Mouse (Mus musculus) mesoderm, embryonic 11.5 days (tissue): Measurements from ENCODE around the gene Acod1.

Experiments
- DNase-seq: peaks from one replicate; pipeline ENCODE4 v3.0.0-alpha.2; 2012; ENCODE audit warnings: low read depth, low spot score

Gene Acod1

GRCm38 (mm10) chr14:103102246-103102645 lies 55.5 kb downstream of the Acod1 start:
- DNase-seq, result no peak

- DNase-seq, result no peak
Observed at GRCm38 (mm10) chr14:103102731-103103335, 56.1 kb downstream of the Acod1 start.
